Mouse (Mus musculus) lung, adult 2 months (tissue): Measurements from ENCODE around the gene Coq8b.

Experiments
- CTCF ChIP-seq: fragments of 200-500 bp; IDR thresholded peaks from 2 replicates; pipeline ENCODE4 v1.5.1; 2011; ENCODE audit warnings: mild to moderate bottlenecking, low read length, control low read depth; ENCODE audit not compliant: insufficient read depth
- POLR2A ChIP-seq: fragments of 200-500 bp; IDR thresholded peaks from 2 replicates; pipeline ENCODE4 v1.6.1; 2011; ENCODE audit warnings: low read depth, mild to moderate bottlenecking, control low read depth, low read length, borderline replicate concordance; ENCODE audit errors: extremely low read depth

DNA sequence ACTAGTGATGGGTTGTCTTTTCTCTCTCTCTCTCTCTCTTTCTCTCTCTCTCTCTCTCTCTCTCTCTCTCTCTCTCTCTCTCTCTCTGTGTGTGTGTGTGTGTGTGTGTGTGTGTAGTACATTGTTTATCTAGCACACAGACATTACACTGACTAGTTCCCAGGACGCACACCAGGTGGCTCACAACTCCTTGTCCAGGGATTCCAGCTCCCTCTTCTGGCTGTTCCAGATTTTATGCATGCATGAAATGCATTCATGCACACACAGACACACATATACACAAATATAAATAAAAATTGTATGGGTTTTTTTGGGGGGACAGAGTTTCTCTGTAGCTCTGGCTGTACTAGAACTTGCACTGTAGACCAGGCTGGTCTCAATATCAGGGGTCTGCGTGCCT, 4.7 kb downstream of the Coq8b start:
- TF ChIP-seq CTCF, result no peak
- no peak for TF ChIP-seq POLR2A
